Mouse (Mus musculus) lung, postnatal 0 days (tissue): ENCODE data around the gene Fer1l4.

Experiments used
- CTCF ChIP-seq: IDR thresholded peaks from 2 replicates; pipeline ENCODE4 v1.5.1; 2016; ENCODE audit warnings: antibody characterized with exemption, mild to moderate bottlenecking
- EP300 ChIP-seq: IDR thresholded peaks from 2 replicates; pipeline ENCODE4 v1.6.1; 2016; ENCODE audit warnings: antibody characterized with exemption, mild to moderate bottlenecking, control low read depth

GRCm38 (mm10) chr2:156091926-156092325 is 39.2 kb upstream of the Fer1l4 start:
- no peak for TF ChIP-seq CTCF
- TF ChIP-seq EP300, result no peak
